Mouse (Mus musculus) right cerebral cortex, adult 2 months (tissue): Measurements from ENCODE around the gene Palm3.

ENCODE experiments used
- DNase-seq, 2 experiments: peaks; one replicate each; pipeline ENCODE4 v3.0.0; 2021 to 2022; ENCODE audit warnings: low spot score in 2 of 2

Gene Palm3

DNA sequence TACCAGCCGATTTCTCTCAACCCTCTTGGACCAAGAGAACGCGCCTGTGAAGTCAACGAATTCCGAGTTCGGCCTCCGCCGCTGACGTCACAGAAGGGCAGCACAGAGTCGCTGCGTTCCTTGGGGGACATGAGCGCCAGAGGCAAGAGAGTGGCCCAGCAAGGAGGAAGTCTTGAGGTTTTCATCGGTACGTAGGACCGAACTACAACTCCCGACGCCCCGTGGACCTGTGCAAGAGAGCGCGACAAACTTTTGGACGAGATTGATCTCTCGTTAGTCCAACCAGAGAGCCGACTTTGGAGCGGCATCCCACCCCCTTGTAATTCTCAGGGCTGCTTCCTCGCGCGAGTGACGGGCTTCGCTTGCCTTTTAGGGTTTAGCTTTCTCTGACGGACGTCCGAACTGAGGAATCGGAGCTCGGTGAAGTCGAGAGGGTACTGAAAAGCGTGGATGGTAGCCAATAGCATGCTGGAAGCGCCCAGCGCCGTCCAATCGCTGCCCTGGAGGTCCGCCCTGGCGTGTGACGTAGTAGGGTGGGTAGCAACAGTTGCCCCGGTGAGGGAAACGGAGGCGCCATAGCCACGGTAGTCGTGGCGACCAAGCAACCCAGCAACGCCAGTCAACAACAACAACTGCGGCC lies 45.1 kb downstream of the Palm3 start, which contains the start of gene Rfx1:
Gene Rfx1 (plus strand): TSS at position 544 of the 640 bp plus-strand sequence.
- peak; percentile 100 for DNase-seq

DNA sequence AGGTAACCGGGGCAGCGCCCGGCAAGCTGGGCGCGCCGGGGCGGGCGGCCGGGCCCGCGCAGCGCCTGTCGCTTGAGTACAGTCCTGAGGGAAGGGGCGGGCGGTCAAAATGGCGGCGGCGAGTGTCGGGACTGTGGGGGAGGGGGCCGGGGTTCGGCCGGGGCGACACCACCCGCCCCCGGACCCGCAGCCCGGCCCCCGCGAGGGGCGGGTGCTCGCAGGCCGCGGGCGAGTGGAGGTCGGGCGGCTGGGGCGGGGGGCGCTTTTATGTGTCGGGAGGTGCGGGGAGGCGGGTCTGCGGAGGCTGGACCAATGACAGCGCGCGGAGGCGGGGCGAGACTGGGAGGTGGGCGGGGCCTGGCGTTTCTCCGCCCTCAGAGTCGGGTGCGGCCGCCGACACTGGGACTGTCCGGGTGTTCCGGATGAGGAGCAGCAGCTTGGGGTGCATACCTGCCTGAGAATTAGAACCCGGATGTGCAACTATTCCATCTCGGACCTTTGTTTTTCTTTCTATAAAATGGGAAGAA lies 45.8 kb downstream of the Palm3 start:
- DNase-seq: peak; percentile 94

- DNase-seq: no peak
Measured at GRCm38 (mm10) chr8:84067911-84068310, 46.6 kb downstream of the Palm3 start.

DNA sequence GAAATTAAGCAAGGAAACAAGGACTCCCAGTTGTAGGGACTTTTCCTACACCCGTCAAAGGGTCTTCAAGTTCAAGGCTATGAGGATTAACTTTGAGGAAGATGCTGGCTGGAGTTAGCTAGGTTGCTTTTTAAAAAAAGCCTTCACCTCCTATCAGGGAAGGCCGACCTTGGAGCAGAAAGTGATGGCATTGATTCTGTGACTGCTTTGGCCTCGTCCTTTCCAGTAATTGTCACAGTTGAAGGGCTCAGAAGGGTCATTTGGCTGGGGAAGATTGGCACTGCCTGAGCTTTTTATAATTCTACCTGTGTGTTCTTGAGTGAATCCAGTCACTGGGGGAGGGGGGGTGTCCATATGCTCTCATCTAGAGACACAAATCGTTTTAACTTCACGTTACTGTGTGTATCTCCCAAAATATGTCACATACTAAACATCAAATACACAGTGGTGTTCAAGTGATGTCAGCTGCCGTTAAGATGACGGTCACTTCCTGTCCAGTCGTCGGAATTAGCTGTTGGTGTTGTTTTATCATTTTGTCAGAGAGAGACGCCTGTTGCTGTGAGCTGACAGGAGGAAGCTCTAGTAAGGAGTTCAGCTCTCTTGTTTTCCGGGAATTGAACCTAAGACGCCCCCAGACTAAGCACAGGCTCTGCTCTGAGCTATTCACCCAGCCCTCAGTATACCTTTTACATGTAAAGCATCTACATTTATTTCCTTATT lies 47.2 kb downstream of the Palm3 start:
- no peak for DNase-seq

GRCm38 (mm10) chr8:84069169-84069568 lies 47.9 kb downstream of the Palm3 start:
- no peak for DNase-seq

DNA sequence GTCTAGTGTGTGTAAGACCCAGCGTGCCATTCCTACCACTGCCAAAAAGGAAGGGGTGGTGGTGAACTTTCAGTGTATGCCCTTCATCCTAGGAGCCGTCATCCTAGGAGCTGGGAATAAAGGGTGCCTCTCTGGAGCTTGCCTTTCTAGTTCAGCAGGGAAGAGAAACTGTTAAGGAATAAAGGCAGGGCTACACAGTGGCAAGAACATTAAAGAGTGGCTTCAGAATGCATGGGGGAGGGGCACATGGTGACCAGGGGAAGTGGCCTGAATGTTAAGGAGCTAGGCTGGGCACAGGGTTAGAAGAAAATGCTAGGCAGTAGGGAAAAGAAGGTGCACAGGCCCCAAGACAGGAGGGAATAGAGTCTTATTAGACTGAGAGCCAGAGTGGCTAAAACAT lies 48.5 kb downstream of the Palm3 start:
- DNase-seq: no peak

DNA sequence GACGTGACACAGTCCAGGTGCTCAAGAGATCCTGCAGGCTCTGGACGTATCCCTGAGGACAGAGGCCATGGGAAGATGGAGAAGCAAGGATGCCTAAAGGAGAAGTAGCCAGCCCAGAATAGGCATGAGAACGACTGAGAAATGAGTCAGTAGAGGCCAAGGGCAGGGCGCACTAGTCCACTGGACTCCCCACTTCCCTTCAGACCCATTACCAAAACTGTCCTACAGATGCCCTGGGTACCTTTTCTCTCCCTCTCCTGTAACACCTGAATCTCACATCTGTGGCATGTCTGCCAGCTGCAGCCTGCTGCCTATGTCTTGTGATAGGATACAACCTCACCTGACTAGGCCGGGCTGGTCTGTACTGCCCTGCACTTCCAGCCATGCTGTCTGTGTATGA lies 49.0 kb downstream of the Palm3 start:
- no peak for DNase-seq

DNA sequence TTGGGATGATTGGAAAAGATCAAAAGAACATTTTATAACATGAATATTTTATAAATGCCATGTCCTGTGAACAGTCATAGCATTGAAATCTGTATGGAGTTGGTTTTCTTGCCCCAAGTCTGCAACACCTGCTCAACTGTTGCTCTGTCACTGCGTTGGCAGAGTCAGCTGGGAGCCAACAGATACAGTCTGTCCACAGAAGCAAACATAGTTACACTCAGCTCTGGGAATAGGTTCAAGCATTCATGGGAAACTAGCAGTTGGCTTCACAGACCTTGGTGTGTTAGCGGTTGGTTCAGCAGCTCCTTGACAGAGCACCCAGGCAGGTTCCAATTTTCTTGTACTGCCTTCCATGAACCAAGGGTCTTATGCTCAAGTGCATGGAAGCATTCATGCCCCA lies 49.4 kb downstream of the Palm3 start:
- peak; percentile 57 to 63 for DNase-seq

DNA sequence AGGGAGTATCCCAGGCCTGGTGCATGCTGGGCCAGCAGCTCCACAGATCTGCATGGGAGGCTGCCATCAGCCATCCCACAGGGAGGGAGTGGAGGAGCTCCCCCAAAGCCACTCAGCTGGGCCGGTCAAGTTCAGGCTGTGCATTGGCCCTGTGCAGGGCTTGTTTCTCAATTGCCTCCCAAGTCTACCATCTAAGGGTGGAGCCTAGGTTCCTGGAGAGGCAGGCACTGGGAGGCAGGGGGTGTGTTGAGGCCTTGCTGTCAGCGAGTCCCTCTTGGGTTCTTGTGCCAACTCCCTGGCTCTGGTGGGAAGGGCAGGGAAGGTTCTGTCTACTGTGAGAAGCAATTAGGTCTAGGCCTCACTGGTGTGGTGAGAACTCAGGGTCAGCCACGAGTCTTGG lies 50.6 kb downstream of the Palm3 start:
- no peak for DNase-seq

DNA sequence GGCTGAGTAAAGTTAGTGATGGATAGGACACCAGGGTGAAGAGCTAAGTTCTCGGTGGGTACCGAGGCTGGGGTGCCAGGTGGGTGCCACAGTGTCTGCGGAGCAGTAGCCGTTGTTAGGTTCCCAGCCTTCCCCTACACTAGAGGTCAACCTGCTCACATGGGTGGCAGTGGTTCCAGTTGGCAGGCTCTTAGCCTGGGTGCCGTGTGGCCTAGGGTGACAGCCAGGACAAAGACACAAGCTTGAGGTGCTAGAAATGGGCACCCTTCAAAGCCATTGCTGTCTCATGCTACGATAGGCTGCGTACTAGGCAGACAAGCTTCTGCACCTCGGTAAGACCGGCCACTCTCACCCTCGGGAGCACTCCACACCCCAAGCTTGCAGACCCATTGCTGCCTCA lies 51.0 kb downstream of the Palm3 start:
- no peak for DNase-seq

DNA sequence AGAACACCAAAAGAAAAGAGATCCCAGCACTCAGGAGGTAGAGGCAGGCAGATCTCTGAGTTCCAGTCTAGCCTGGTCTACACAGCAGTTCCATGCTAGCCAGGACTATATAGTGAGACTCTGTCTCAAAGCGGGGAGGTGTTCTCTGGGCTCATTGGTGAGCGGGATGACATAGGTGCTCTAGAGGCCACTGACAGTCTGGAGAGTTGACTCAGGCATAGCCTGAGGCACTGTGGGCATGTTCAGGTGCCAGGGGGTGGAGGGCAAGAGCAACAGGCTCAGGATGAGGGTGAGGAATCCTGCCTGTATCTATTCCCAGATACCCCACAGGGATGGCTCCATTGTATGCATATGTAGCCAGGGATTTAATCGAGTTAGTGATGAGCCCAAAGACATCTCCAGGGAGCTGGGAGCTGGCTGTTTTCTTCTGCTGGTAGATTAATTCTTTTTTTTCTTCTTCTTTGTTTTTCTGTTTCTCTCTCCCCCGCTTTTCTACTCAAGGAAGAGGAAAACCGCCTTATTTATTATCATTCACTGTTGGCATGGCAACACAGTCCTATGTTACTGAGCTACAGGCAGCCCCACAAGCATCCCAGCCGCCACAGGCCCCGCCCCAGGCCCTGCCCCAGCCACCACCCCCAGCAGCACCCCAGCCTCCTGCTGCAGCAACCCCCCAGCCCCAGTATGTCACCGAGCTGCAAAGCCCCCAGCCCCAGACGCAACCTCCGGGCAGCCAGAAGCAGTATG lies 52.1 kb downstream of the Palm3 start:
- no peak for DNase-seq

- DNase-seq: no peak
Measured at GRCm38 (mm10) chr8:84076412-84076811, 55.1 kb downstream of the Palm3 start.

- DNase-seq: no peak
Measured at GRCm38 (mm10) chr8:84076849-84077248, 55.6 kb downstream of the Palm3 start.

DNA sequence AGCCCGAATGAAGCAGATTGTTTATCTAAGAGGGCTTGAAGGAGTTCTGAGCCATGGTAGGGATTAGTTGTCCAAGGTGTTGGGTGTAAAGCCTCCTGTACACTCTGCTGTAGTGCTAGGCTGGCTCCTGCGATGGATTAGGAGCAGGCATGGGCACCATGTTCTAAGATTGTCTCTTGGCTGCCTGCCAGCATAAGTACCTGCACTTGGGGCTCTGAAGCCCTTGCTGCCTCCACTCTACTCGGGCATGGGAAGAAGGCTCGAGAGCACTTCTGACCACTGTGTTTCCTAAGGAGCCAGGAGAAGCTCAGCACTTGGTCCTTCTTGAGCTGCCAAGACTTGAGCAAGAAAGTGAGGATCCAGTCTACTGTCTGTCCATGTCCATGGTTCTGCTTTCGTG lies 57.9 kb downstream of the Palm3 start:
- DNase-seq: no peak
